Mouse (Mus musculus) midbrain, embryonic 10.5 days (tissue): ENCODE data around the gene Lrrc7. TPM values are rescaled to one million over a fixed set of nuclear protein-coding genes. Genes with fewer than 3 reads are reported as not detected.

ENCODE experiments used
- DNase-seq: peaks from one replicate; pipeline ENCODE4 v3.0.0-alpha.2; 2017; ENCODE audit warnings: low spot score
- H3K27ac ChIP-seq: fragments of 300-500 bp; sonication (generic); replicated peaks from 2 replicates; pipeline ENCODE4 v1.5.1; 2016; ENCODE audit warnings: mild to moderate bottlenecking
- H3K27me3 ChIP-seq: fragments of 300-500 bp; sonication (generic); 2 replicates; pipeline ENCODE4 v1.6.1; 2016; ENCODE audit warnings: low read depth, mild to moderate bottlenecking; ENCODE audit not compliant: poor library complexity, severe bottlenecking
- H3K36me3 ChIP-seq: fragments of 300-500 bp; sonication (generic); 2 replicates; pipeline ENCODE4 v1.6.1; 2016; ENCODE audit warnings: mild to moderate bottlenecking, moderate library complexity
- H3K4me1 ChIP-seq: fragments of 300-500 bp; sonication (generic); 2 replicates; pipeline ENCODE4 v1.6.1; 2016
- H3K4me3 ChIP-seq: fragments of 300-500 bp; sonication (generic); 2 replicates; pipeline ENCODE4 v1.5.1; 2016; ENCODE audit warnings: mild to moderate bottlenecking, moderate library complexity
- H3K9me3 ChIP-seq: fragments of 300-500 bp; sonication (generic); replicated peaks from 2 replicates; pipeline ENCODE4 v1.6.1; 2016; ENCODE audit warnings: mild to moderate bottlenecking
- WGBS: fragments of 180-500 bp; shearing (Covaris S2); methylation state at CpG from one replicate; pipeline ENCODE4 v1.1.7; 2016; 5-methylcytosine and 5-hydroxymethylcytosine counted together
- polyA plus RNA-seq: library from polyadenylated mRNA; unstranded; fragments of >200 nt; fragmentation: Nextera tagmentation; extraction: Ambion mirVana; gene quantifications from 2 replicates; pipeline ENCODE4 v1.2.1, GENCODE M21; 2016

Lrrc7 gene
- polyA plus RNA-seq, 1 experiment from 2014 or later = 0.31 TPM

DNA sequence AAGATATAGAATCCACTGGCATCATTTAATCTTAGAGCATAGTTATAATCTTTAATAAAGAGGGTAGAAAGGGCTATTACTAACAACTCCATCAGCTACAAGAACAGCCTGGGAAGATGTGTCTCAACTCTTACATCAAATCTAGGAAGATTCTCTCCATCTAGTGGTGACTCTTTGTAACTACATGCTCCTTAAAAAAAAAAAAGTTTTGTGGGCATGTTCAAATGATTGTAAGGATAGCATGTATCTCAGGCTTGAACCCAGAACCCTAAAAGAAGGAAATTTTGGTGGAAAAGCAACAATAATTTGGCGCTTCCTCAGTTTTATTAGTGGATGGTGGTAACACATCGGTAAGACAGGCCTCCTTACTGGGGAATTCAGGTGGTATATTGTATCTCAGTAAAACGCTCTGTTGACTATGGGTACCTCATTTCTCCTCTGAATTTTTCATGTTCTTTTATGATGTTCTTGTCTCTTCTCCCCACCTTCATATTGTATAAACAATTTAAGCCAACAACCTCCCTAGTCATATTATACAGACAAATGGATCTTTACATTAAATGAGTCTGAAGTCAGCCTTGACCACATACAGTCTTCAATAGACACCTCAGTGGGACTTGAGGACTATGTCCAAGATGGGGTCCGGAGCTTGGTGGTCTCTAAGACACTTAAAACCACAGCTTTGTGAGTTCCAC lies 485.2 kb downstream of the Lrrc7 start:
- no peaks in the 10 kb centered on the region for H3K9me3 ChIP-seq

DNA sequence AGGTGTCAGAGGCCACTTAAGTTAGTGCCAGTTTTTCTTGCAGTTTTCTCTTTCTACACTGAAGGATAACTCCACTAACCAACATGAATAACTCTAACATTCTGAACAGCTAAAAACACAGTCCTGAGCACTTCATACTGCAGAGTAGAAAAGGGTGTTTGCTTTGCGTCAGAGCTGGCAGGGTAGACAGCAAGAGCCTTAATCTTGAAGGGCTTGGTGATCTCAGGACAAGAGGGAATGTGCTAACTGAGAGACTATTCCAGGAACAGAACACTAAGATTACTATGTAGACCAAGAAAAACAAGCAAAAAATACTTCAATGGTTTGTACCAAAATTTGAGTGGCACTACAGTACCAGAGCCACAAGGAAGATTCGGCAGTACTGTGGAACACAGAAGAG lies 487.0 kb downstream of the Lrrc7 start:
- DNase-seq = no peak
- Histone ChIP-seq H3K9me3 (no peaks in the 10 kb centered on the region), H3K27me3 (no peaks in the 10 kb centered on the region), H3K4me1 (no peaks in the 10 kb centered on the region), H3K36me3 (no peaks in the 10 kb centered on the region), H3K4me3 (no peak overlapping the region), H3K27ac (no peak overlapping the region)
- WGBS = 91% methylated on average over 2 of the region's 2 CpGs

More for the DNA sequence above, 485.2 kb downstream of the Lrrc7 start:
- Histone ChIP-seq H3K4me3 (no peak overlapping the region), H3K27ac (no peak overlapping the region), H3K4me1 (no peaks in the 10 kb centered on the region), H3K36me3 (no peaks in the 10 kb centered on the region), H3K27me3 (no peaks in the 10 kb centered on the region)
- DNase-seq = no peak
- 52% methylated on average over 4 of the region's 4 CpGs for WGBS

DNA sequence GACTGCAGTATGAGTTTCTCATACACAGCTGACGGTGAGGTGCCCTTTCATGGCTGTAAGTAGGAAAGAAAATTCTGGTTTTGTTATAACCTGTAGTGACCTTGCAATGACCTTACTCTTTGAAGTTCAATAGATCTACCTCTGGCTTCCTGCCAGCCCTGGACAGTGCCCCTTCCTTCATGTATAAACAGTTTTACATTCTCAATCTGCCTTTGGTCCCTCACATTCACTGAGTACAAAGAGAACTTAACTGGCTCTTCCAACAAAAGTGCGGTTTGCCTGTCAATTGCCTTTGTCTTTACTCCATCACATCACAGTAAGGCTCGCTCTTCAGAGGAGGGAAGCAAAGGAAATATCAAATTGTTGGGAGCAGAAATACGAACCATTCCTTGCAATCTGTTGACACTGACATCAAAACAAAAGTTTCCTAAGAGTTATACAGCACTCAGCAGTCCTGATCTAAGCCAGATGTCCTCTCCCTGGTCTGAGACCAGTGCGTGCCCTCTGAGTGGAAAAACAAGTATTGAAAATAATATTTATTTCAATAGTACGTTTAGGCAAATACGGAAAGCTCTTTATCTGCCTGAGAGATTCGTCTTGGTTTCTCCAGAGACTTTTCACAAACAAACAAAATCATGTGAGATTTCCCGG lies 493.3 kb downstream of the Lrrc7 start:
- DNase-seq = no peak
- H3K9me3 ChIP-seq = no peaks in the 10 kb centered on the region
- H3K4me3 ChIP-seq = no peak overlapping the region
- no peak overlapping the region for H3K27ac ChIP-seq
- no peaks in the 10 kb centered on the region for H3K27me3 ChIP-seq
- 79% methylated on average over 9 of the region's 9 CpGs for WGBS
- peaks cover 35% of the 10 kb centered on the region for H3K36me3 ChIP-seq
- H3K4me1 ChIP-seq = no peaks in the 10 kb centered on the region

DNA sequence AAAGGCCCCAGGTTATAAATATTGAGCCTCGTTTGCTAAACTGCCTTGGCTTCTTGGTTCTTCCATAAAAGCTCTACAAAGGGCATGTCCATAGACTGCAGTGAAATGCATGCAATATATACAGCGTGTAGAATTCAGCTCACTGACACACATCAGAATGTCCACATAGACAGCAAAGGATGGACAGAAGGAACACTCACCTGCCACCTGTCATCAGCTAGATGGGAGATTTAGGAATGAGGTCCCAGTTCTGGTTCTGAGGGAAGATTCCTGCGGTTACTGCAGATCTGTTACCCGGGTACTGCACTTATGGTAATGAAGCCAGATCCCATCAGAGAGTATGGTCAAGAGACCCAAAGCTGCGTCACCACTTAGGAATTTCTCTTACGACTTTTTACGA lies 494.1 kb downstream of the Lrrc7 start:
- H3K27ac ChIP-seq = no peak overlapping the region
- DNase-seq = no peak
- WGBS = 89% methylated on average over 7 of the region's 7 CpGs
- H3K4me1 ChIP-seq = no peaks in the 10 kb centered on the region
- no peak overlapping the region for H3K4me3 ChIP-seq
- peaks cover 42% of the 10 kb centered on the region for H3K36me3 ChIP-seq
- H3K9me3 ChIP-seq = no peaks in the 10 kb centered on the region
- no peaks in the 10 kb centered on the region for H3K27me3 ChIP-seq

DNA sequence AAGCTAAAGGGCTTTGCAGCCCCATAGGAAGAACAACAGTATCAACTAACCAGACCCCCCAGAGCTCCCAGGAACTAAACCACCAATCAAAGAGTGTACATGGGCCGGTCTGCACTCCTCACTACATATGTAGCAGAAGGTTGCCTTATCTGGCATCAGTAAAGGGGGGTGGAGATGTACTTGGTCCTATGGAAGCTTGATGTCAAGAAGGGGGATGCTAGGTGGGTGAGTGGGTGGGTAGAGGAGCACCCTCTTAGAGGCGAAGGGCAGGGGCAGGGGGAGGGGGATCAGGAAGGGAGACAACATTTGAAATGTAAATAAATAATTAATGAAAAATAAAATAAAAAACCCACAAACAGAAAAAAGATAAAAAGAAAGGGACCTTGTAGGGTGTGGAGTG lies 496.8 kb downstream of the Lrrc7 start:
- H3K36me3 ChIP-seq = peaks cover 58% of the 10 kb centered on the region
- no peaks in the 10 kb centered on the region for H3K4me1 ChIP-seq
- no peaks in the 10 kb centered on the region for H3K27me3 ChIP-seq
- WGBS = 87% methylated on average over 2 of the region's 2 CpGs
- no peak for DNase-seq
- no peaks in the 10 kb centered on the region for H3K9me3 ChIP-seq
- no peak overlapping the region for H3K4me3 ChIP-seq
- no peak overlapping the region for H3K27ac ChIP-seq

DNA sequence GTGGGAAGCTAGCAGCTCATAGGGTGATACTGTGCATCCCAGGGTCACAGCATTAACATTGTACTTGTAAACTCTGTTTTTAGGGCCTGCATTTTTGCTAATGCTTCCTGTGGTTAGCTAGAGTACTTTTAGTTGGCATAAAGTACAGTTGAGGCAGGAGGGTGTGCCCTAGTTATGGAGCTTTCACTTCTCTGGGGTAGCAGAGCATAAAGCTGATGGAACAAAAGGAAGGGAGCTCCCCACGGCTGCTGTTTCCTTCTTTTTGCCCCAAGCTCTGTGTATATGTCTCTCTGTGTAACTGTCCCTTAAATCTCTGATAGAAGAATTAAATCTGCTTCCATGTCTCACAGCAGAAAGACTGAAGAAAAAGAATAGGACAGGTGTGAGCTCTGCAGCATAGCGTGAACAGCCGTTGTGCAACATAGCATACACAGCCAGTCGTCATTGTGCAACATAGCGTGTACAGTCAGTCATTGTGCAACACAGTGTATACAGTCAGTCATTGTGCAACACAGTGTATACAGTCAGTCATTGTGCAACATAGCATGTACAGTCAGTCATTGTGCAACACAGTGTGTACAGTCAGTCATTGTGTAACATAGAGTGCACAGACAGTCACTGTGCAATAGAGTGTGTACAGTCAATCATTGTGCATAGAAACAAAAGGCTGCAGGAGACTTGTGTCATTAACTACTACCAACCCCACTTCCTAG lies 500.1 kb downstream of the Lrrc7 start:
- 91% methylated on average over 5 of the region's 5 CpGs for WGBS
- H3K4me3 ChIP-seq = no peak overlapping the region
- no peaks in the 10 kb centered on the region for H3K27me3 ChIP-seq
- no peaks in the 10 kb centered on the region for H3K4me1 ChIP-seq
- no peak for DNase-seq
- peaks cover 73% of the 10 kb centered on the region for H3K36me3 ChIP-seq
- H3K27ac ChIP-seq = no peak overlapping the region
- no peaks in the 10 kb centered on the region for H3K9me3 ChIP-seq

DNA sequence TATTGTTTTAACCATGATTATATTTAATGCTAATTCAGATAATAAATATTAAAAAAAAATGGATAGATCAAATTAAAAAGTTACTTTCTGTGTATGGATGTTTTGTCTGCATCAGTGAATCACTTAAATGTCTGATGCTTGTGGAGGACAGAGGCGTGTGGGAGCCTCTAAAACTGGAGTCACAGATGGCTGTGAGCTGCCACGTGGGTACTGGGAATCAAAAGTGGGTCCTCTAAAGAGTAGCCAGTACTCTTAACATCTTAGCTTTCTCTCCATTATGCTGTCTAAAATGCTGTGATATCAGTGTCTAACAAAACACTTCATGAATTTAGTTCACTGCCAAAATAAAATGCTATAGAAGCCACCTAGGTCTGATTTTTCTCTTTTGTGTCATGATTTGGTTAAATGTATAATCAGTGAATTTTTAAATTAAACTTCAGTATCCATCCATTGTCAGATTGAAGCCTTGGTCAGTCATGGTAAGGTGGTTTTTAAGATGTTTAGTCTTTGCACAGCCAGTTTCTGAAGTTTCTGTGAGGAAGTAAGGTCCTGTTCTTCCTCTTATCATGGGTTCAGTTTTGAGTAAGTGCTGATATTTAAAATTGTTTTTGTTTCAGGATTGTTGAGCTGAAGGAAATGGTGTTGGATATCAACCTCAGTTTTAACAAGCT lies 501.3 kb downstream of the Lrrc7 start:
- Histone ChIP-seq H3K27me3 (no peaks in the 10 kb centered on the region), H3K4me1 (no peaks in the 10 kb centered on the region), H3K27ac (no peak overlapping the region), H3K4me3 (no peak overlapping the region), H3K9me3 (no peaks in the 10 kb centered on the region), H3K36me3 (peaks cover 79% of the 10 kb centered on the region)
- DNase-seq = no peak
- 93% methylated on average over 2 of the region's 2 CpGs for WGBS

DNA sequence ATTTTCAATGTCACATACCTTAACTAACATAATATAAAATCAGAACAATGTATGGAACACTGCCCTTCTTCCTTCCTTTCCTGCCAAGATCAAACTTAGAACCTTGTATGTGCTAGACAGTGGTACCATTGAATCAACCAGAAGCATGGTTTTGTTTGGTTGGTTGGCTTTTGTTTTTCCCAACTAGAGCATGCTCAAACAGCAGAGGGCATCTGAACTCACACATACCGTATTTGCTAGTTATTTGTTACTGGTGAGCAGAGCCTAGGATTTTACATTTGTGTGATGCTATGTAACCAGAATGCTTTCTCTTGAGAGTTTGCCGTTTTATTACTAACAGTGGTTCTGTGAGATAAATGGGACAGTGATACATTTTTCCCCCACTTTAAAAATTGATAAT lies 512.5 kb downstream of the Lrrc7 start:
- Histone ChIP-seq H3K27me3 (no peaks in the 10 kb centered on the region), H3K9me3 (no peaks in the 10 kb centered on the region), H3K36me3 (peaks cover 64% of the 10 kb centered on the region), H3K4me1 (no peaks in the 10 kb centered on the region), H3K4me3 (no peak overlapping the region), H3K27ac (no peak overlapping the region)
- no peak for DNase-seq
- 92% methylated on average over 2 of the region's 2 CpGs for WGBS

DNA sequence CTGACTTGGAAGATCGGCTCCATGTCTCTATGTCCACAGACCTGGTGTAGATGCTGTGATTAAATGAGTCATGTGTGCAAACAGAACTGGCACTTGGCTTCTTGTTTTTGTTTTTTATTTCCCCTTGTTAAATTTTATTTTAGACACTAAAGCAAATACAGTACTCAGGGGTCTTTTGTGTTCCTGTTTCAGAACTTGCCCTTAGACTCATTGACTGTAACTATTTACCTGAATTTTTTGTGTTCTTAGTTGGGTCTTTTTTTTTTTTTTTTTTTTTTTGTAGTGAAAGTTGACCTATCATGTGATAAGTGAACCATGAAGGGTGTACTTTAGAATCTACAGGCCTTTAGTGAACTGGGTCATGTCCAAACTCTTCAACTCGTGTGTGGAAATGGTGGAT lies 521.3 kb downstream of the Lrrc7 start:
- H3K27ac ChIP-seq = no peak overlapping the region
- H3K36me3 ChIP-seq = peaks cover 6% of the 10 kb centered on the region; the same call in 1 of the 2 replicates
- H3K4me3 ChIP-seq = no peak overlapping the region
- WGBS = 89% methylated on average over 2 of the region's 2 CpGs
- H3K4me1 ChIP-seq = peaks cover 11% of the 10 kb centered on the region
- no peaks in the 10 kb centered on the region for H3K27me3 ChIP-seq
- H3K9me3 ChIP-seq = no peaks in the 10 kb centered on the region
- no peak for DNase-seq

DNA sequence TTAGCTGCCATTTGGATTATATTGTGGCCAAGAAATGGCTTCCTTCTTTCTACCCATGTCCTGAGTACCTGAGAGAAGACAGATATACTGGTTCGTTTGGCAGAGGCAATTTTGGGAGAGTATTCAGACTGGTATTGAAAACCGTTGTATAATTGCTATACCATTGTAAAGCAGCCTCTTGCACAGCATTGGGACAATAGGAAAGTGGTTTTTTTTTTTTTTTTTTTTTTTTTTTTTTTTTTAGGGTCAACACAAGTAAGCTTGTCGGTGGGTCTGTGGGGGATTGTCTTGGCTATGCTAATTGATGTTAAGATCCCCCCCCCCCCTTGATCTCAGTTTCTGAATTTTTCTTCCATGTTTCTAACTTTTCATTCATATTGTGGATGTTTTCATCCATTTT lies 523.9 kb downstream of the Lrrc7 start:
- 82% methylated on average over 3 of the region's 3 CpGs for WGBS

DNA sequence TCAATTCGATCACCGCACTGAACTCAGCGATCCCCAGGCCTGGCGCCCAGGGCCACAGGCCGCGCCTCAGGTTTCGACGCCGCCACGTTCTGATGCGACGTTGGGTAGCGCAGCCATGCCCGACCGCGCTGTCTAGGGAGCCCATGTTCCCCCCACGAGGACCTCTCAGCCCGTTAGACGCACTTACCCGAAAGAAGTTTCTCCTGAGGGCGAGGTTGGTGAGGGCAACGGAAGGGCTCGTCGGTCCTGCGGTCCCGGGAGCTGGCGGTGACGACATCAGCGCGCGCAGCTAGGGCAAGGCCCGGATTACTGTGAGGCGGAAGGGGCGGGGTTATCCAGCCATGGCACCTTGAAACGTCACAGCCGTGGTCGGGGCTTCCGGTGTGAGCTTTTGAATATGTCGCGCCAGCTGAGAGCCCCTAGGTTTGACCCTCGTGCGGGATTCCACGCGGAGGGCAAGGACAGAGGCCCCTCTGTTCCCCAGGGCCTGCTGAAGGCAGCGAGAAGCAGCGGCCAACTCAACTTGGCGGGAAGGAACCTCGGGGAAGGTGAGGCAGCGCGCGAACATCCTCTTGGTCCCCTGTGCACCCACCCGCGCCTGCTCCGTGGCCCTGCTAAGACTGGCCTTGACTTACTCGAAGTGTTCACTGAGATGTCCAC lies 525.6 kb downstream of the Lrrc7 start, which contains the start of the genes Srsf11 and Lrrc40:
Srsf11 (minus strand) TSS at position 311 of the 660 bp plus-strand sequence.
Lrrc40 (plus strand) TSS at position 334 of the 660 bp plus-strand sequence.
- under 1% methylated on average over 55 of the region's 55 CpGs for WGBS
- Histone ChIP-seq H3K9me3 (no peaks in the 10 kb centered on the region), H3K27ac (peak within 1 kb of the TSS; percentile 93), H3K27me3 (no peaks in the 10 kb centered on the region), H3K4me3 (peak within 1 kb of the TSS; percentile 91), H3K4me1 (peaks cover 36% of the 10 kb centered on the region), H3K36me3 (peaks cover 3% of the 10 kb centered on the region; the same call in 1 of the 2 replicates)
- peak; percentile 94 for DNase-seq

More for the DNA sequence above, 523.9 kb downstream of the Lrrc7 start:
- peaks cover 26% of the 10 kb centered on the region for H3K4me1 ChIP-seq
- no peaks in the 10 kb centered on the region for H3K27me3 ChIP-seq
- peaks cover 3% of the 10 kb centered on the region; the same call in 1 of the 2 replicates for H3K36me3 ChIP-seq
- no peak overlapping the region for H3K27ac ChIP-seq
- 0 out of 2 replicates have a peak overlapping the region, but pooled peaks have one; percentile 91 for H3K4me3 ChIP-seq
- H3K9me3 ChIP-seq = no peaks in the 10 kb centered on the region
- DNase-seq = no peak

DNA sequence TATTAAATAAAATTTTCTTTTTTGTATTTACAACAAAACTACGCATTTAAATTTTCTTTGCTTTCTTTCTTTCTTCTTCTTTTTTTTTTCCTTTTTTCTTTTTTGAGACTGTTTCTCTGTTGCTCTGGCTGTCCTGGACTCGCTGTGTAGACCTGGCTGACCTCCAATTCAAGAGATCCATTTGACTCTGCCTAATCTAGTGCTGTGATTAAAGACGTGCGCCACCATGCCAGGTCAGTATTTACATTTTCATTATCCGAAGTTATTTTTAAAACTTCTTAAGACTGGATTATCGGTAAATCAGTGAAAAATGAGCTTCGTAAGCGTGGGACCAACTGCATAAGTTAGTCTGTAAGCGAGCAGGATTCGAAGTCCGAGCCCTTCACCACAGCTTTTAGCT lies 526.2 kb downstream of the Lrrc7 start:
- peak overlapping the region; percentile 93 for H3K27ac ChIP-seq
- DNase-seq = no peak
- H3K27me3 ChIP-seq = no peaks in the 10 kb centered on the region
- H3K9me3 ChIP-seq = no peaks in the 10 kb centered on the region
- H3K36me3 ChIP-seq = peaks cover 3% of the 10 kb centered on the region; the same call in 1 of the 2 replicates
- WGBS = 2% methylated on average over 11 of the region's 11 CpGs
- peaks cover 36% of the 10 kb centered on the region for H3K4me1 ChIP-seq
- peak overlapping the region; percentile 91 for H3K4me3 ChIP-seq
